Mouse (Mus musculus): ENCODE data around the gene Cisd3.

DNA sequence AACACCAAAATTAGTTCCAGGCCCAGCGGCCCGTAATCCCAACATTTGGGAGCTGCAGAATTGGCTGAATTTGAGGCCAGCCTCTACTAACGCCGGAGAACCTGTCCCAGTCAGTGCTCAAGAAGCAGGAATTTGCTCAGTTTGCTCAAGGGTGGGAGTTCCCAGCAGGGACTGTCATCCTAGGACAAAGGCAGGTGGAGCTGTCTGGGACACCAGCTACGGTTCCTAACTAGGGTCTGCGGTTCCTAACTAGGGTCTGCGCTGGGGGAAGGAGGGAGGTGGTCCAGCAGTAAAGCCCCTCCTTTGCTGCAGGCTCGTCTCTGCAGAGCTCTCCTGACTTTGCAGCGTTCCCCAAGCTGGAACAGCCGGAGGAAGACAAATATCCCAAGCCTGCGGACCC lies 12.5 kb upstream of the Cisd3 start:
- TF ChIP-seq CTCF (IDR thresholded peaks at IDR 0.05) (no peak), EP300 (IDR thresholded peaks at IDR 0.05) (no peak)

Measured in lung, postnatal 0 days (tissue).